Mouse (Mus musculus): ENCODE measurements around the gene Tut1. TPM values are rescaled to one million over a fixed set of nuclear protein-coding genes. Genes with fewer than 3 reads are reported as not detected.
"Not testable (repeated sequence)": the region's sequence is repeated elsewhere in the genome, so short reads cannot be mapped to it uniquely, and the experiment has no call there.

The Tut1 gene
- total RNA-seq, 2 experiments from 2014 or later = 19.4 to 20.1 TPM

DNA sequence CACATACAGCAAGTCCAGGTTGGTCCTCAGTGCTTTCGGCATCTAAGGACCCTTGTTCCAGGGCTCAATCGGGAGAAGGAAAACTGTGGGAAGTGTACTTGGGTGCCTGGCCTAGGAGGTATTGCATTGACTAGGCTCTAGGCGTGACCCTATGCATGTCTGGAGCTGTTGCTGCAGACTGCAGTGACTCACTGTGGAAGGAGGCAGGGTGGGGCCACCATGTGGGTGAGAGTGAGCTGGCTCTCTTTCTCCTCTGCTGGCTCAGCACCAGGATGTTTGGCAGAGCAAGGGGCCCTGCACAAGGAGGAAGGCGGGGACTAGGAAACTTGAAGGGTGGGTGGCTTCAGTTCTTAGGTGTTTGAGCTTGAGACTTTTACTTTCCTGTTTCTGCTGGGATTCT, 43.9 kb downstream of the Tut1 start:
- peak in 1 of 2 experiments; percentile 42 for DNase-seq (ENCODE audit: extremely low spot score in 1 of 2, low spot score in 1 of 2)

DNA sequence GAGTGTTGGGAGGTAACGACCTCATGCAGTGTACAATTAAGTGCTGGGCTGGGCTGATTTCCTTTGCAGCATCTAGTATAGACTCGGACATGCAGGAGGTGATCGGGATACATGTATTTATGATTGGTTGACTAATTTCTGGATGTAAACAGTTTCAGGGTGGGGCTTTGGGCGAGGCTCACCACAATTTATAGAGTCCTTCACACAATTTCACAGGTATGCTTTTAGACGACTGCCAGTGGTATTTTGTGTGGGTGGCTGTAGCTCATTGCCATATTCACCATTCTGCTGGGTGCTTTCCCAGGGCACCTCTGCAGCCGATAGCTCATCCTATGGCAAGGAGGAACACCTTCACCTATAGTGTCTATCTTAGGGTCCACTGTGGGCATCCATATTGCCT, 44.9 kb downstream of the Tut1 start:
- DNase-seq (ENCODE audit: extremely low spot score in 1 of 2, low spot score in 1 of 2) = no peak

DNA sequence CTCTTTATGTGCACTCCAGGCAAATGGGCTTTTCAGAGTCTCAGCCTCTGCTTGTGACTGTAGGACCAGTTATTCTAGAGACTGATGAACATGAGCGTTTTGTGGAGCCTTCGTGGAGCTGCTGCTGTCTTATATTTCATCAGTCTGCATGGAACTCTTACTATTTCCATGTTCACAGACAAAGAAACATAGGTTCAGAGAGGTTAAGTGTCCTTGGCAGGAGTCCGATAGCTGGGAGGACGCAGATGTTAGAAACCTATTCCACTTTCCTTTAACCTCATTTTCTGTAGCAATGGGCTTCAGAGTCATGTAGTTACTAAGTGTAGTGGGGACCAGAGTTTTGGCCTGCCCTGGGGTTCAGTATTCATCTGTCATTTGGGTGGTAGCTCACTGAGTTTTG, 45.6 kb downstream of the Tut1 start:
- no peak for DNase-seq (ENCODE audit: extremely low spot score in 1 of 2, low spot score in 1 of 2)

DNA sequence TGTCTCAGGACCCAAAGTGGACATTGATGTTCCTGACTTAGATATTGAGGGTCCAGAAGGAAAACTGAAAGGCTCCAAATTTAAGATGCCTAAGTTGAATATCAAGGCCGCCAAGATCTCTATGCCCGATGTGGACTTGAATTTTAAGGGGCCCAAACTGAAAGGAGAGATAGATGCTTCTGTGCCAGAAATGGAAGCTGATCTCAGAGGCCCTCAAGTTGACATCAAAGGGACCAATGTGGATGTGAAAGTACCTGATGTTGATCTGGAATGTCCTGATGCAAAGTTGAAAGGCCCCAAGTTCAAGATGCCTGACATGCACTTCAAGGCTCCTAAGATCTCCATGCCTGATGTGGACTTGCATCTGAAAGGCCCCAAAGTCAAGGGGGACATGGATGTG, 53.3 kb downstream of the Tut1 start:
- DNase-seq (ENCODE audit: extremely low spot score in 1 of 2, low spot score in 1 of 2) = not testable (repeated sequence)

Other genes starting within 250 kb of the Tut1 start
- gene Slc3a2, start 230.5 kb upstream of the Tut1 start, total RNA-seq (2021) = 100 to 1,000 TPM; 155 to 170 TPM
- 10 to 100 TPM; 43.9 to 53.6 TPM for gene Wdr74, start 218.0 kb upstream of the Tut1 start, total RNA-seq (2021)
- gene 1700092M07Rik, start 213.1 kb upstream of the Tut1 start, total RNA-seq (2021) = 1 to 10 TPM in 1 of 2 experiments, not detected in 1; 1.5 TPM
- gene Stx5a, start 212.4 kb upstream of the Tut1 start, total RNA-seq (2021) = 10 to 100 TPM; 59.9 to 70.7 TPM
- gene Nxf1, start 196.8 kb upstream of the Tut1 start, total RNA-seq (2021) = 10 to 100 TPM; 75.4 to 95.3 TPM
- gene Tmem223, start 182.9 kb upstream of the Tut1 start, total RNA-seq (2021) = 100 to 1,000 TPM in 1 of 2 experiments, 10 to 100 TPM in 1; 92.1 to 101 TPM
- gene Tmem179b, start 179.4 kb upstream of the Tut1 start, total RNA-seq (2021) = 10 to 100 TPM in 1 of 2 experiments, 1 to 10 TPM in 1; 8.5 to 10.1 TPM
- 10 to 100 TPM; 13.8 to 14.1 TPM for gene Taf6l, start 167.4 kb upstream of the Tut1 start, total RNA-seq (2021)
- 100 to 1,000 TPM; 112 to 130 TPM for gene Polr2g, start 155.3 kb upstream of the Tut1 start, total RNA-seq (2021)
- gene Zbtb3, start 151.3 kb upstream of the Tut1 start, total RNA-seq (2021) = 1 to 10 TPM; 6.4 to 6.6 TPM
- 10 to 100 TPM; 35.3 to 36.4 TPM for gene Ttc9c, start 134.5 kb upstream of the Tut1 start, total RNA-seq (2021)
- 100 to 1,000 TPM; 109 to 120 TPM for gene Hnrnpul2, start 133.8 kb upstream of the Tut1 start, total RNA-seq (2021)
- 1 to 10 TPM in 1 of 2 experiments, not detected in 1; 4.5 TPM for gene AC129217.1, start 124.1 kb upstream of the Tut1 start, total RNA-seq (2021)
- gene Bscl2, start 116.4 kb upstream of the Tut1 start, total RNA-seq (2021) = 100 to 1,000 TPM; 103 to 111 TPM
- gene Gng3, start 114.7 kb upstream of the Tut1 start, total RNA-seq (2021) = 100 to 1,000 TPM; 188 to 192 TPM
- under 1 TPM; 0.28 to 0.47 TPM for gene Lrrn4cl, start 103.1 kb upstream of the Tut1 start, total RNA-seq (2021)
- 10 to 100 TPM; 92.2 to 98.9 TPM for gene Ubxn1, start 82.4 kb upstream of the Tut1 start, total RNA-seq (2021)
- gene Uqcc3, start 72.9 kb upstream of the Tut1 start, total RNA-seq (2021) = 10 to 100 TPM; 31.2 to 36.4 TPM
- 10 to 100 TPM; 10.1 to 16.2 TPM for gene Lbhd1, start 70.1 kb upstream of the Tut1 start, total RNA-seq (2021)
- not detected for gene Gm49403, start 69.9 kb upstream of the Tut1 start, total RNA-seq (2021)
- 10 to 100 TPM; 22.0 to 25.7 TPM for gene 1810009A15Rik, start 65.0 kb upstream of the Tut1 start, total RNA-seq (2021)
- 1 to 10 TPM; 1.6 to 2.2 TPM for gene Gm49416, start 64.9 kb upstream of the Tut1 start, total RNA-seq (2021)
- gene Ints5, start 60.8 kb upstream of the Tut1 start, total RNA-seq (2021) = 10 to 100 TPM; 26.1 to 27.0 TPM
- gene Ganab, start 55.8 kb upstream of the Tut1 start, total RNA-seq (2021) = 100 to 1,000 TPM; 116 to 122 TPM
- gene B3gat3, start 33.5 kb upstream of the Tut1 start, total RNA-seq (2021) = 100 to 1,000 TPM; 169 to 172 TPM
- gene Rom1, start 24.5 kb upstream of the Tut1 start, total RNA-seq (2021) = 1 to 10 TPM; 4.8 to 6.4 TPM
- gene Eml3, start 24.3 kb upstream of the Tut1 start, total RNA-seq (2021) = 10 to 100 TPM in 1 of 2 experiments, 1 to 10 TPM in 1; 9.1 to 11.1 TPM
- gene Mta2, start 12.0 kb upstream of the Tut1 start, total RNA-seq (2021) = 10 to 100 TPM; 51.2 to 58.4 TPM
- 100 to 1,000 TPM; 215 to 256 TPM for gene Eef1g, start 13.2 kb downstream of the Tut1 start, total RNA-seq (2021)
- 10 to 100 TPM; 14.7 to 15.7 TPM for gene Ahnak, start 35.4 kb downstream of the Tut1 start, total RNA-seq (2021)
- not detected for gene Scgb1a1, start 134.1 kb downstream of the Tut1 start, total RNA-seq (2021)
- 100 to 1,000 TPM; 142 to 167 TPM for gene Asrgl1, start 181.8 kb downstream of the Tut1 start, total RNA-seq (2021)